Mouse (Mus musculus): ENCODE data around the gene Tmem248. TPM values are rescaled to one million over a fixed set of nuclear protein-coding genes. Genes with fewer than 3 reads are reported as not detected.
"Not testable (repeated sequence)": the region's sequence is repeated elsewhere in the genome, so short reads cannot be mapped to it uniquely, and the experiment has no call there.

The Tmem248 gene
- polyA plus RNA-seq, 1 experiment from 2014 or later = 45.4 TPM

DNA sequence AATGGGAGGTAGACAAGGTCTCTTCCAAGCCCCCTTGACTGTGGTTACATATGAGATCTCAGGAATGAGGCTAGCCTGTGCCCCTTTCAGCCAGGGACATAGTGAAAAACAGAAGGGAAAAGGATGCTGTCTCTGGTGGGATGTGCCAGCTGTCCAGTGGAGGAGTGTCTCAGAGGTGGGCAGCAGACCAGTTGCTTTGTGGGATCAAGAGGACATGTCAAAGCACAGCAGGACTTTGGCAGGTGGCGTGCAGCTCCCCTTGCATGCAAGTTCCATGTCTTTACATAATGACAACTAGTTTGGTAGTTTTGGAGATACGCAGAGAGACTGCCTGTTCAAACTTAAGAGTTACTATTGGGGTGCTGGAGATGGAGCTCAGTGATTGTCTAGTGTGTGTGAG lies 23.0 kb downstream of the Tmem248 start:
- H3K9me3 ChIP-seq (replicated peaks) = no peaks in the 10 kb centered on the region
- 94% methylated on average over 2 of the region's 2 CpGs for whole genome bisulfite sequencing (ENCODE audit: insufficient replicate concordance)

DNA sequence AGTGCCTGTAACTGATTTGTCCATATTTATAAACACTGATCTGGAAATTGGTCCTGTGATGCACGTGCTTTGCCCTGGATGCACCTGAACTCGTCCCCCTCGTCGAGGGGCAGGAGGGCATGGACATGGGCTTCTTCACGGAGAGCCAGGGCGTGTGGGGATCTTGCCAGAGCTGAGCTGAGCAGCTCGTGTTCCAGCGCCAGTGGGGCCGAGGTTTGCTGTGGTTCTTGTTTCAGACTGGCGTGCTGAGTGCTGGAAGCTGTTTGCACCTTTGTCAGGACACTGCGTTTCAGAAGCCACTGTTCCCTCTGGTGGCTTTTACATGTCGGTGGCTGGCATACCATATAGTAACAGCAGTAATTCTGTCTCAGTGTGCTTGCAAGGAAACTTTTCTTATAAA lies 24.5 kb downstream of the Tmem248 start:
- no peak for ATAC-seq

More for the DNA sequence above, 23.0 kb downstream of the Tmem248 start:
- no peak overlapping the region for H3K4me3 ChIP-seq
- no peak for ATAC-seq
- H3K9ac ChIP-seq = no peak overlapping the region
- no peak overlapping the region for H3K4me2 ChIP-seq
- peaks cover 100% of the 10 kb centered on the region for H3K36me3 ChIP-seq
- H3K27me3 ChIP-seq (replicated peaks) = no peaks in the 10 kb centered on the region
- no peak overlapping the region for H3K27ac ChIP-seq
- H3K4me1 ChIP-seq = no peaks in the 10 kb centered on the region

DNA sequence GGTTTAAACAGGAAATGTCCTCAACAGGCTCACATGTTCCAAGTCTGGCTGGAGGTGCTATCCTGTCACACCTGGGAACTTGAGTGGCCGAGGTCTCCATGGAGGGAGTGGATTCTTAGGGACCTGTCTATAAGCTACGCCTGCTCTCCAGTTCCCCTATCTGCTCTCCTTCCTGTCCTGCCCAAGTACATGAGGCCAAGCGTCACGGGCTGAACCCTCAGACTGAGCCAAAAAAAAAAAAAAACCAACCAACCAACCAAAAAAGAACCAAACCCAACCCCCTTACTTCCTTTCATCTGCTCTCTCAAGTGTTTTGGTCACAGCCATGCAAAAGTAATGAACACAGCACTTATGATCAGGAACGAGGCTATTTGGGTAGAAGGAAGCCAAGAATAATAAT lies 30.9 kb downstream of the Tmem248 start:
- Histone ChIP-seq H3K4me3 (no peak overlapping the region), H3K27me3 (replicated peaks) (no peaks in the 10 kb centered on the region), H3K9me3 (replicated peaks) (no peaks in the 10 kb centered on the region), H3K9ac (no peak overlapping the region), H3K27ac (no peak overlapping the region), H3K4me1 (no peaks in the 10 kb centered on the region), H3K36me3 (peaks cover 100% of the 10 kb centered on the region), H3K4me2 (no peak overlapping the region)
- ATAC-seq = no peak
- 66% methylated on average over 5 of the region's 5 CpGs for WGBS (ENCODE audit: insufficient replicate concordance)

More for the DNA sequence above, 24.5 kb downstream of the Tmem248 start:
- Histone ChIP-seq H3K27me3 (replicated peaks) (no peaks in the 10 kb centered on the region), H3K4me2 (no peak overlapping the region), H3K36me3 (peaks cover 100% of the 10 kb centered on the region), H3K4me1 (no peaks in the 10 kb centered on the region), H3K9ac (no peak overlapping the region), H3K27ac (no peak overlapping the region), H3K4me3 (no peak overlapping the region), H3K9me3 (replicated peaks) (no peaks in the 10 kb centered on the region)
- WGBS (ENCODE audit: insufficient replicate concordance) = 86% methylated on average over 12 of the region's 12 CpGs

DNA sequence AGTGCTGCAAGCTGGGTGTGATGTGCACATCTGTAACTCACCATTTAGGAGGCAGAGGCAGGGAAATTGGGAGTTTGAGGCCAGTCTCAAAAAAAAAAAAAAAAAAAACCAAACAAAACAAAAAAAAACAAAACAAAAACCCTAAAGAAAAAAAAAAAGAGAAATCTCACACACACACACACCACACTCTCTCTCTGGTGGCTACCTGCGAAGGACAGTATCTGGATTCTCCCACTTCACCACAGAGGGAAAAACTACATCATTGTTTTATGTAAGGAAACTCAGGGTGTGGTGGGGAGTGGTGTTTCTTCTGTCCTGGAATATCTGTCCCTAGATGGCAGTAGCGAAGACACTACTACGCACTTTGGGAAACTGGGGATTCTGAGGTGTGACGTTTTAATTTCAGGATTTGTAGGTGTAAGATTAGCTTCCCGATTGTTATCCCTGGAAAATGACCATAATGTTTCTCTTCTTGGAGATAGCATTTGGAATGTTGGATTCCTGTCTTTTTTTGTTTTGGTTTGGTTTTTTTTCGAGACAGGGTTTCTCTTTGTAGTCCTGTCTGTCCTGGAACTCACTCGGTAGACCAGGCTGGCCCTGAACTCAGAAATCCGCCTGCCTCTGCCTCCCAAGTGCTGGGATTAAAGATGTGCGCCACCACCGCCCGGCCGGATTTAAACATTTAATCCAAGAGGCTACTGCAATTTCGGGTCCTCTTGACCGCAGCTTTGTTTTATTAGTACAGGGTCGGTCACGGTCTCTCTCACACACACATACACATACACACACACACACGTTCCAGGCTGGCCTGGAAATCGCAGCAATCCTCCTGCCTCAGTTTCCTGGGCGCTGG lies 37.5 kb downstream of the Tmem248 start:
- H3K9ac ChIP-seq = peak overlapping the region; percentile 90
- H3K27ac ChIP-seq = peak overlapping the region; percentile 89
- no peaks in the 10 kb centered on the region for H3K9me3 ChIP-seq (replicated peaks)
- no peaks in the 10 kb centered on the region for H3K27me3 ChIP-seq (replicated peaks)
- H3K36me3 ChIP-seq = peaks cover 51% of the 10 kb centered on the region
- peak overlapping the region; percentile 83 for H3K4me3 ChIP-seq
- peaks cover 36% of the 10 kb centered on the region for H3K4me1 ChIP-seq
- peak overlapping the region; percentile 75 for H3K4me2 ChIP-seq
- WGBS (ENCODE audit: insufficient replicate concordance) = 5% methylated on average over 19 of the region's 19 CpGs
- ATAC-seq = no peak

DNA sequence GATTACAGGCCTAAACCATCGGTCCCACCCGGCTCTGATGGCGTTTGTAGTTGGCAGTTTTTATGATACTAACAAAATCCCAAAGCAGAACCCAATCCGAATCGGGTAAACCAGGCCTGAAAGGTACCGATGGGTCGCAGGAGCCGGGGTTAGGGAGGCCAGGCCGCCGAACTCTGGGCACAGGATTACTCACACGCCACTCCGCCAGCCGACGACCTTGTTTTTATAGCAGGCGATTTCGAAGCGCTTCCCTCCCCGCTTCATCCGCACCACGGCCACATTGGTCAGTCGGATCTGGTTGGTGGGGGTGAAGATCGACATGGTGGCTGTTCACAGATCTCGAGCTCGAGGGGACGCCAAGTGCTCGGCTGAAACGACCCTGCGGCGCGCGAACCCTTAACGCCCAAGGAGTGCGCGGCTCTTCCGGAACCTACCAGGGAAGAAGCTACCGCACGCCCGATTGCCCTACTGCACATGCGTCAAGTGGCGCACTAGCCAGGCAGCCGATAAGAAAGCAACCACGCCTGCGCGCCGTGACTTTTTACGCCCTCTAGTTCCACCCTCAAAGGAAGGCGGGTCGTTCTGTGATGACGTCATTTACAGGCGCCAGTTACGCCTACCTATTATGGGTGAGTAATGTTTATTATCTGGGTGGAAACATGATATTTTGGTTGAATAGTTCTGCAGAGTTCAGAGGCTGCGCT lies 38.3 kb downstream of the Tmem248 start, which contains the start of the genes Sbds and Tyw1:
Sbds (minus strand) TSS at position 514 of the 704 bp plus-strand sequence.
Tyw1 (plus strand) TSS at position 603 of the 704 bp plus-strand sequence.
- Histone ChIP-seq H3K36me3 (peaks cover 49% of the 10 kb centered on the region), H3K4me3 (peak within 1 kb of the TSS; percentile 83), H3K27me3 (replicated peaks) (no peaks in the 10 kb centered on the region), H3K27ac (peak within 1 kb of the TSS; percentile 89), H3K9ac (peak within 1 kb of the TSS; percentile 90), H3K4me2 (peak within 1 kb of the TSS; percentile 75), H3K9me3 (replicated peaks) (no peaks in the 10 kb centered on the region), H3K4me1 (peaks cover 36% of the 10 kb centered on the region)
- under 1% methylated on average over 52 of the region's 52 CpGs for WGBS (ENCODE audit: insufficient replicate concordance)
- peak; percentile 85 for ATAC-seq

GRCm38 (mm10) chr5:130255799-130256525 lies 39.1 kb downstream of the Tmem248 start:
- H3K4me1 ChIP-seq = peaks cover 36% of the 10 kb centered on the region
- peak; percentile 2 for ATAC-seq
- not testable (repeated sequence) for H3K27me3 ChIP-seq (replicated peaks); H3K9me3 ChIP-seq (replicated peaks)
- H3K9ac ChIP-seq = peak overlapping the region; percentile 57
- H3K36me3 ChIP-seq = peaks cover 42% of the 10 kb centered on the region
- 22% methylated on average over 20 of the region's 20 CpGs for WGBS (ENCODE audit: insufficient replicate concordance)
- H3K4me2 ChIP-seq = peak overlapping the region; percentile 75
- peak overlapping the region; percentile 83 for H3K4me3 ChIP-seq
- peak overlapping the region; percentile 86 for H3K27ac ChIP-seq

DNA sequence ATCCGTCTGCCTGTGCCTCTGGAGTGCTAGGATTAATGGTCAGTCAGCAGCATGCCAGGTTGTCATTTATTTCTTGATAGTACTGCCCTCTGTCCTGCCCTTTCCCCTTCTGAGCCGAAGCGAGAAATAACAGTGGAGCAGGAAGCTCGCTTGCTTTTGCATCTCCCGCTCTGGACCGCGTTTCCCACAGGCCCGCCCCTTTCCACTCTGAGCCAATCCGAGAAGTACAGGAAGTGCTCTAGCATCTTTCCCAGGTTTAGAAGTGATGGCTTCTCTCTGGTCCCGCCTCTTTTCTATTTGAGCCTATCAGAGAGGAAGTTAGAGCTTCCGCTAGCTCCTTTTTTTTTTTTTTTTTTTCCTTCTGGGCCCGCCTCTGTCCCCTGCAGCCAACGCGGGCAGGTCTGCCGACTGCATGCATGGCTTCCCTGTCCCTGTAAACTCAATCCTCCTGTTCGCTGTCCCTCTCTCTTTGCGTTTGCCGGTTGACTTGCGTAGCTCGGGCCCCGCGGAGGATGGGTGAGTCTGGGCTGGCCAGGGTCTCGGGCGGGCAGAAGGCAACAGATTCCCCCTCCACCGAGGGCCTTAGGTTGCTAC lies 39.9 kb downstream of the Tmem248 start:
- Histone ChIP-seq H3K4me3 (peak overlapping the region; percentile 83), H3K27me3 (replicated peaks) (no peaks in the 10 kb centered on the region), H3K4me2 (peak overlapping the region; percentile 75), H3K4me1 (peaks cover 36% of the 10 kb centered on the region), H3K9me3 (replicated peaks) (no peaks in the 10 kb centered on the region), H3K27ac (peak overlapping the region; percentile 86), H3K9ac (peak overlapping the region; percentile 76), H3K36me3 (peaks cover 42% of the 10 kb centered on the region)
- ATAC-seq = peak; percentile 90
- under 1% methylated on average over 25 of the region's 25 CpGs for WGBS (ENCODE audit: insufficient replicate concordance)

GRCm38 (mm10) chr5:130257303-130257702 lies 40.4 kb downstream of the Tmem248 start:
- no peak for ATAC-seq
- H3K4me3 ChIP-seq = peak overlapping the region; percentile 83
- H3K27ac ChIP-seq = peak overlapping the region; percentile 78
- H3K4me1 ChIP-seq = peaks cover 36% of the 10 kb centered on the region
- H3K27me3 ChIP-seq (replicated peaks) = no peaks in the 10 kb centered on the region
- WGBS (ENCODE audit: insufficient replicate concordance) = 2% methylated on average over 8 of the region's 8 CpGs
- H3K9ac ChIP-seq = peak overlapping the region; percentile 76
- peaks cover 42% of the 10 kb centered on the region for H3K36me3 ChIP-seq
- peak overlapping the region; percentile 75 for H3K4me2 ChIP-seq
- H3K9me3 ChIP-seq (replicated peaks) = no peaks in the 10 kb centered on the region

DNA sequence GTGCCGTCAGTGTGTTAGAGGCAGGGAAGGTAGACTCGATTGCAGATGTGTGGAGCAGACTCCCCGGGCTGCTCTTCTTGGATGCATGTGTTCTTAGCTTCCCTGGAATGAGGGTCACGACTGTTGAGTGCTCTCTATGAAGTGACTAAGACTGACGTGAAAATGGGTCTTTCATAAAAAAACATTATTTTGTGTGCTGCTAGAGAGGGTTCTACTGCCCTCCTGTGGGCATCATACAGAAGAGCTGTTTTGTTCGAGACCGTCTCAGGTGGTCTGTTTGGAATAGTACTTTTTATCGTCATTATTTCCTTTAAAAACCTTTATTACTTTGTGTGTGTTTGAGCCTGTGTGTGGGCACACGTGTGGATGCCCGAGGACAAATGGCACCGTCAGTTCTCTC lies 46.6 kb downstream of the Tmem248 start:
- Histone ChIP-seq H3K4me2 (no peak overlapping the region), H3K27ac (no peak overlapping the region), H3K36me3 (peaks cover 81% of the 10 kb centered on the region), H3K4me1 (peaks cover 25% of the 10 kb centered on the region), H3K27me3 (replicated peaks) (no peaks in the 10 kb centered on the region), H3K4me3 (no peak overlapping the region), H3K9me3 (replicated peaks) (no peaks in the 10 kb centered on the region), H3K9ac (no peak overlapping the region)
- 76% methylated on average over 11 of the region's 11 CpGs for WGBS (ENCODE audit: insufficient replicate concordance)
- no peak for ATAC-seq

DNA sequence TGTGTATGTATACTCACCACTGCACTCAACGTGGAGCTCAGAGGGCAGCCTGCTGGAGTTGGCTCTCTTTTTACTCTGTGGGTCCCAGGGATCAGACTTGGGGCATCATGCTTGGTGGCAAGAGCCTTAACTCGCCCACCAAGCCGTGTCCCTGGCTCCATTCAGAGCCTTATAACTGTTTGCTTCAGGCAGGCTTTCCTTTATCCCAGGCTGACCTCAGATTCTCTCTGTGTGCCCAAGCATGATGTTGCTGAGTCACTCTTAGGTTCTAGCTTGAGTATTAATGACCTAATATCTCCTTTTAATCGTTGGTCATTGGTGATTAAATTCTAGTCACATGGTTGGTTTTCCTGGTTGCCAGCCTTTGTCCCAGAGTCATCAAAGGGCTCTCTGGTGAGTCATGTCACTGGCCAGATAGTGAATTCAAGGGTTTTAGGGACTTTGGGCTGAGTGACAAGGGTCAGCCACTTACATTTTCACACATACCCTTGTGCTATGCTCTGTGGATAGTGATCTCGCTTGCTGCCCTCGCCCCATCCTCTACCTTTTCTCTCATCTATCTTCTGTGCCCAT lies 47.6 kb downstream of the Tmem248 start:
- H3K36me3 ChIP-seq = peaks cover 85% of the 10 kb centered on the region
- ATAC-seq = no peak
- H3K27me3 ChIP-seq (replicated peaks) = no peaks in the 10 kb centered on the region
- no peaks in the 10 kb centered on the region for H3K9me3 ChIP-seq (replicated peaks)
- H3K4me3 ChIP-seq = no peak overlapping the region
- WGBS (ENCODE audit: insufficient replicate concordance) = 82% methylated on average over 6 of the region's 6 CpGs
- no peak overlapping the region for H3K9ac ChIP-seq
- H3K27ac ChIP-seq = 0 out of 2 replicates have a peak overlapping the region, but pooled peaks have one; percentile 6
- no peak overlapping the region for H3K4me2 ChIP-seq
- H3K4me1 ChIP-seq = peaks cover 20% of the 10 kb centered on the region

DNA sequence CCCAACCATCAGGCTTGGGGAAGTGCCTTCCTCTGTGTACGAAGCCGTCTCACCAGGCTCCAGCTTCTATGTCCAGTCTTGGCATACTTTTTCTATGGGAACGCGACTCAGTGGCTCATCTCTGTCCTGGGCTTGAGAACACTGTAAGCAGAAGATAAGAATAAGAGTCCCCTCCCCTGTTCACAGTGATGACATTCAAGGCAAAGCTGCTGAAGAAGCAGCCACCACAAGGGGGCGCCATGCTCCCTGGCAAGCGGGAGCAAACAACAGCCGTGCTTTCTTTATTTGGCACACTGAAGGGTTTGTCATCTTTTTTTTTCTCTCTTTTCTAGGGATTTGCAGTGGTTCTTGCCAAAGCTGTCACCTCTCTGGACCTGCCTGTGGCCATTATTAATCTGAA lies 49.8 kb downstream of the Tmem248 start:
- 52% methylated on average over 7 of the region's 7 CpGs for WGBS (ENCODE audit: insufficient replicate concordance)
- H3K27ac ChIP-seq = no peak overlapping the region
- peak; percentile 73 for ATAC-seq

More for the DNA sequence above, 49.8 kb downstream of the Tmem248 start:
- H3K9ac ChIP-seq = no peak overlapping the region
- peaks cover 92% of the 10 kb centered on the region for H3K36me3 ChIP-seq
- no peak overlapping the region for H3K4me2 ChIP-seq
- no peaks in the 10 kb centered on the region for H3K27me3 ChIP-seq (replicated peaks)
- H3K9me3 ChIP-seq (replicated peaks) = no peaks in the 10 kb centered on the region
- H3K4me3 ChIP-seq = no peak overlapping the region
- H3K4me1 ChIP-seq = peaks cover 20% of the 10 kb centered on the region
